Comparison of ENCODE assay signal across 10 mouse cellular contexts in the genomic region with DNA sequence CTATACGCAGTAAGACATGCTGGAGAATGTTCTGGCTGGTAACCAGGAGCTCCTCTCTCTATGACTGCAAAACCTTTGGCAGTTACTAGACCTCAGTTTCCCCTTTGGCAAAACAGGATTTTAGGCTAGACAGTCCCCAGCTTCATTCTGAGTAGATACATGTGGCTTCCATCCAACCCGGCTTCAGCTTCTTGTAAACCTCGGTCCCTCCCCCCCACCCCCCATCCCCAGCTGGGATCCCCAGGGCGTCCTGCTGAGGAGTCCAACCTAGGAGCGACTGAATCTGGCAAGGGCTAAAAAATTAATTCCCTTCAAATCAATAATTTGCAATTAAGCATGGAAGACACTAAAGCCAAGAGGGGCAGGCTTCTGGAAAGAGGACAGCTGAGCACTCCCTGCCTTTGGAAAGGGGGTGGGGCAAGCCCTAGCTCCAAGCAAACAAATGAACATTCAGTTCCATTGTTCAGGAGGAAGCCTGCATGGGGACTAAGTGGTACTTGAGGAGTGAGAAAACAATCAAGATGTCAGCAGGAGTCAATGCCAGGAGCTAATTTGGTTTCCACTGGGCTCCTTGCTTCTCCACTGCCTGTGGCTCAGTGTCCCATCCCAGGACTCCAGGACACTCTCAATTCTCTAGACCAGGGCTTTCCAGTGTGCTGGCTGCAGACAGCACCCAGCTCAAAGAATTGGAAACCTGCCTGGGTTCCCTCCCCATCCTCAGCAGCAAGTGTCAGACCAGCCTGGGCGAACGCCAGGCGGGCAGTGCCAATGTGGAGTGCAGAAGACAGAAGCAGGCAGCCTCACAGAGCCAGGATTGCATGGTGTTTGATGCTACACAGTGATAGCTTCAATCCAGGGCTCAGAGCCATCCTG.
DNase-seq lines count a peak whose midpoint lies in the region; ATAC-seq and TF ChIP-seq lines count a peak whose summit lies in the region.
"Had no signal": no experiment of that assay in that cellular context is flagged by ENCODE, and none has a peak within 500 bp of the region (broad histone marks: within the 10 kb centered on the region; RNA-seq: fewer than 3 reads in every experiment).

No protein-coding gene starts in this region.

- DNase-seq in adrenal gland, adult (ENCODE audit: inconsistent age in 2 of 2, low spot score in 1 of 2), result peak; percentile 16 to 38
- DNase-seq in adrenal gland, adult 18-20 months (ENCODE audit: low spot score in 2 of 2), result no peak
- DNase-seq in left cerebral cortex, adult 2 months (ENCODE audit: extremely low spot score in 1 of 2, low spot score in 2 of 2), result peak; percentile 12 to 36
- peak; percentile 90 for DNase-seq in midbrain, postnatal 0 days (ENCODE audit: low spot score)
- DNase-seq in kidney, adult 2 months, result no peak
- DNase-seq in thymus, postnatal 10 days (ENCODE audit: low spot score in 2 of 2), result no peak

- no peak for TF ChIP-seq CTCF in left cerebral cortex, adult 2 months (IDR thresholded peaks at IDR 0.05)
- TF ChIP-seq CTCF in midbrain, postnatal 0 days (IDR thresholded peaks at IDR 0.05), result no peak
- no peak for TF ChIP-seq CTCF in kidney, adult 2 months (conservative IDR thresholded peaks at IDR 0.05; ENCODE audit: insufficient read depth, insufficient read length, low read depth, low read length)

- no peak overlapping the region for H3K9ac ChIP-seq in embryonic facial prominence, embryonic 13.5 days
- H3K9ac ChIP-seq in heart, embryonic 12.5 days, result no peak overlapping the region
- no peak overlapping the region for H3K9ac ChIP-seq in midbrain, postnatal 0 days (replicated peaks; ENCODE audit: low read length, poor library complexity, severe bottlenecking)
- H3K9ac ChIP-seq: liver, embryonic 14.5 days; stomach, embryonic 15.5 days had no signal

- H3K9me3 ChIP-seq in embryonic facial prominence, embryonic 13.5 days, result no peaks in the 10 kb centered on the region
- H3K9me3 ChIP-seq in heart, embryonic 12.5 days (replicated peaks), result no peaks in the 10 kb centered on the region
- no peaks in the 10 kb centered on the region for H3K9me3 ChIP-seq in midbrain, postnatal 0 days (ENCODE audit: low read length)
- H3K9me3 ChIP-seq: stomach, embryonic 15.5 days had no signal

- H3K4me3 ChIP-seq in embryonic facial prominence, embryonic 13.5 days, result no peak overlapping the region
- no peak overlapping the region for H3K4me3 ChIP-seq in heart, embryonic 12.5 days
- H3K4me3 ChIP-seq in left cerebral cortex, adult 2 months, result no peak overlapping the region
- no peak overlapping the region for H3K4me3 ChIP-seq in midbrain, postnatal 0 days (ENCODE audit: low read depth, low read length)
- H3K4me3 ChIP-seq in kidney, adult 2 months (ENCODE audit: insufficient read depth, low read depth, low read length), result no peak overlapping the region
- H3K4me3 ChIP-seq: stomach, embryonic 15.5 days had no signal

- no peaks in the 10 kb centered on the region for H3K36me3 ChIP-seq in embryonic facial prominence, embryonic 13.5 days
- no peaks in the 10 kb centered on the region for H3K36me3 ChIP-seq in heart, embryonic 12.5 days
- H3K36me3 ChIP-seq in midbrain, postnatal 0 days (ENCODE audit: insufficient read depth, low read length), result no peaks in the 10 kb centered on the region
- H3K36me3 ChIP-seq in kidney, adult 2 months (ENCODE audit: control insufficient read depth, insufficient read depth, low read length), result no peaks in the 10 kb centered on the region
- H3K36me3 ChIP-seq: stomach, embryonic 15.5 days had no signal

- WGBS in embryonic facial prominence, embryonic 13.5 days, result 25% methylated on average over 8 of the region's 8 CpGs
- WGBS in heart, embryonic 12.5 days, result 41% methylated on average over 8 of the region's 8 CpGs
- 20% methylated on average over 8 of the region's 8 CpGs for WGBS in midbrain, postnatal 0 days
- 57% methylated on average over 8 of the region's 8 CpGs for WGBS in kidney, adult 2 months

- ATAC-seq in embryonic facial prominence, embryonic 13.5 days (ENCODE audit: insufficient number of reproducible peaks, insufficient read depth, low FRiP score, low TSS enrichment, low read depth), result no peak
- ATAC-seq in heart, embryonic 12.5 days (ENCODE audit: insufficient number of reproducible peaks, low FRiP score), result 0 out of 2 replicates have a peak, but pooled peaks have one; percentile 29
- ATAC-seq in midbrain, postnatal 0 days (ENCODE audit: low FRiP score), result peak; percentile 68

- H3K27ac ChIP-seq in embryonic facial prominence, embryonic 13.5 days, result peak overlapping the region; percentile 84
- no peak overlapping the region for H3K27ac ChIP-seq in heart, embryonic 12.5 days (ENCODE audit: poor library complexity, severe bottlenecking)
- H3K27ac ChIP-seq in left cerebral cortex, adult 2 months, result no peak overlapping the region
- no peak overlapping the region for H3K27ac ChIP-seq in midbrain, postnatal 0 days (ENCODE audit: low read depth, low read length)
- no peak overlapping the region for H3K27ac ChIP-seq in kidney, adult 2 months (ENCODE audit: insufficient read depth, low read depth, low read length)
- H3K27ac ChIP-seq: liver, embryonic 14.5 days; stomach, embryonic 15.5 days had no signal

- H3K4me1 ChIP-seq in embryonic facial prominence, embryonic 13.5 days, result peaks cover 39% of the 10 kb centered on the region
- 0 out of 2 replicates have a peak, but pooled peaks cover 5% of the 10 kb centered on the region for H3K4me1 ChIP-seq in heart, embryonic 12.5 days (replicated peaks)
- H3K4me1 ChIP-seq in midbrain, postnatal 0 days (ENCODE audit: insufficient read depth, low read length), result no peaks in the 10 kb centered on the region
- no peaks in the 10 kb centered on the region for H3K4me1 ChIP-seq in kidney, adult 2 months (ENCODE audit: control insufficient read depth, insufficient read depth, low read length)
- H3K4me1 ChIP-seq: stomach, embryonic 15.5 days had no signal

- H3K27me3 ChIP-seq in embryonic facial prominence, embryonic 13.5 days, result no peaks in the 10 kb centered on the region
- H3K27me3 ChIP-seq in heart, embryonic 12.5 days (replicated peaks), result no peaks in the 10 kb centered on the region
- H3K27me3 ChIP-seq in midbrain, postnatal 0 days (ENCODE audit: insufficient read depth, low read length), result no peaks in the 10 kb centered on the region
- no peaks in the 10 kb centered on the region for H3K27me3 ChIP-seq in kidney, adult 2 months (replicated peaks; ENCODE audit: control insufficient read depth, insufficient read depth, low read length)
- H3K27me3 ChIP-seq: stomach, embryonic 15.5 days had no signal

- H3K4me2 ChIP-seq in embryonic facial prominence, embryonic 13.5 days, result no peak overlapping the region
- no peak overlapping the region for H3K4me2 ChIP-seq in heart, embryonic 12.5 days
- H3K4me2 ChIP-seq in midbrain, postnatal 0 days (ENCODE audit: low read depth, low read length, poor library complexity, severe bottlenecking), result no peak overlapping the region
- H3K4me2 ChIP-seq: stomach, embryonic 15.5 days had no signal

- no peak for TF ChIP-seq POLR2A in kidney, adult 2 months (IDR thresholded peaks at IDR 0.05; ENCODE audit: low read depth, low read length)

- intact Hi-C loops in left cerebral cortex, adult 2 months (cut with DNase I), result no loop called here

Comparison
In these comparisons a context has a peak if more than half of its experiments do, and no peak if none do; other contexts are left out.
1. DNase-seq: peak in adrenal gland, adult (2 of 2), left cerebral cortex, adult 2 months (2 of 2) and midbrain, postnatal 0 days (single experiment); none in adrenal gland, adult 18-20 months (0 of 2), kidney, adult 2 months (single experiment) and thymus, postnatal 10 days (0 of 2).